Comparison of ENCODE assay signal across 9 mouse cellular contexts in the genomic region with DNA sequence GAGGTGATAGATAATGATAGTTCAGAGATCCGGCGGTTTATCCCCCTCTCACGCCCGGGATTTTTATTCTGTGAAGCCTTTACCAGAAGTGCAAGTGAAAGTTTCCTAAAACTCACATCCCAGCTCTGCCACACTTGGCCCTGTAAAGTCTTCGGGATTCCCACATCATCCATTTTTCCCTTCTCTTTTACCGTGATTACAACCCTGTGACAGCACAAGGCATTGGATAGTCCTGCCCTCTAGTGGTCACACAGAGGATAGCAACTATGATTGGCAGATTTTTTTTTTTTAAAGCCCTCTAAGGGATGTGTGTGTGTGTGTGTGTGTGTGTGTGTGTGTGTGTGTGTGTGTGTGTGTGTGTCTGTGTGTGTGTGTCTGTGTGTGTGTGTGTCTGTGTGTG. TPM values are rescaled to one million over a fixed set of nuclear protein-coding genes. Genes with fewer than 3 reads are reported as not detected.
DNase-seq lines count a peak whose midpoint lies in the region; ATAC-seq and TF ChIP-seq lines count a peak whose summit lies in the region.
"Had no signal": no experiment of that assay in that cellular context is flagged by ENCODE, and none has a peak within 500 bp of the region (broad histone marks: within the 10 kb centered on the region; RNA-seq: fewer than 3 reads in every experiment).

No protein-coding gene starts in this region.

- 54% methylated on average over 6 of the region's 6 CpGs for WGBS in thymus, adult 2 months
- 48% methylated on average over 6 of the region's 6 CpGs for WGBS in limb, embryonic 11.5 days

- ATAC-seq in frontal cortex, adult (ENCODE audit: low TSS enrichment), result no peak
- no peak for ATAC-seq in limb, embryonic 11.5 days (ENCODE audit: insufficient number of reproducible peaks, low FRiP score, low TSS enrichment, low read depth)

- no peak for TF ChIP-seq POLR2A in thymus, adult 2 months (IDR thresholded peaks at IDR 0.05; ENCODE audit: control insufficient read depth, extremely low read depth, insufficient read depth, low read length, poor library complexity)

- no peaks in the 10 kb centered on the region for H3K27me3 ChIP-seq in thymus, adult 2 months (ENCODE audit: control insufficient read depth, insufficient read depth, low read length)
- H3K27me3 ChIP-seq in limb, embryonic 11.5 days (ENCODE audit: control insufficient read depth, insufficient read depth, low read length), result no peaks in the 10 kb centered on the region

- no peak overlapping the region for H3K4me2 ChIP-seq in limb, embryonic 11.5 days (ENCODE audit: low read depth, severe bottlenecking)

- H3K27ac ChIP-seq in thymus, adult 2 months (ENCODE audit: control insufficient read depth, insufficient read depth, low read length), result no peak overlapping the region
- no peak overlapping the region for H3K27ac ChIP-seq in limb, embryonic 11.5 days (replicated peaks; ENCODE audit: low read depth, low read length)

- H3K36me3 ChIP-seq in thymus, adult 2 months (ENCODE audit: control insufficient read depth, insufficient read depth, low read length), result no peaks in the 10 kb centered on the region
- no peaks in the 10 kb centered on the region for H3K36me3 ChIP-seq in limb, embryonic 11.5 days (ENCODE audit: control insufficient read depth, insufficient read depth, low read length)

- no peak for TF ChIP-seq CTCF in thymus, adult 2 months (IDR thresholded peaks at IDR 0.05; ENCODE audit: borderline replicate concordance, control insufficient read depth, extremely low read depth, insufficient read depth, low read length, poor library complexity)

- H3K4me3 ChIP-seq in thymus, adult 2 months (ENCODE audit: control insufficient read depth, insufficient read depth, low read length), result no peak overlapping the region
- no peak overlapping the region for H3K4me3 ChIP-seq in limb, embryonic 11.5 days (ENCODE audit: low read depth, low read length)

- no peaks in the 10 kb centered on the region for H3K9me3 ChIP-seq in limb, embryonic 11.5 days (ENCODE audit: control insufficient read depth, low read length)

- no peak overlapping the region for H3K9ac ChIP-seq in limb, embryonic 11.5 days (ENCODE audit: low read length)

- peaks cover 10% of the 10 kb centered on the region for H3K4me1 ChIP-seq in thymus, adult 2 months (replicated peaks; ENCODE audit: control insufficient read depth, insufficient read depth, low read length)
- H3K4me1 ChIP-seq in limb, embryonic 11.5 days (ENCODE audit: control insufficient read depth, insufficient read depth, low read length), result no peaks in the 10 kb centered on the region

- DNase-seq in frontal cortex, postnatal 36 days (ENCODE audit: low spot score in 2 of 2), result peak; percentile 15 to 60
- DNase-seq in thymus, adult 2 months, result peak; percentile 42
- DNase-seq in thymus, postnatal 36 days, result no peak
- DNase-seq in cerebellum, postnatal 14 days, result peak; percentile 68 to 73
- peak; percentile 64 for DNase-seq in heart, postnatal 4 days
- DNase-seq in limb, embryonic 11.5 days (ENCODE audit: low spot score), result peak; percentile 54
- peak; percentile 79 for DNase-seq in retina, postnatal 1 day

RNA-seq across cellular contexts. Expression of gene A430078G23Rik, which starts 22.6 kb away (rescaled TPM):
- polyA plus RNA-seq in thymus, adult 2 months (2012; rRNA removed), result 30.2 and 30.7 TPM in 2 replicates
- total RNA-seq in heart, postnatal 4 days (2021), result under 1 TPM; 0.12 to 0.25 TPM
- polyA plus RNA-seq in limb, embryonic 11.5 days (2014; fragmentation: Nextera tagmentation; extraction: Ambion mirVana), result not detected in 2 replicates
- total RNA-seq: layer of hippocampus, adult 8-10 months had no signal

RNA-seq across cellular contexts. Expression of gene Insr, which starts 51.2 kb away (rescaled TPM):
- 22.0 and 26.3 TPM in 2 replicates for polyA plus RNA-seq in thymus, adult 2 months (2012; rRNA removed)
- 100 to 1,000 TPM; 118 to 122 TPM for total RNA-seq in heart, postnatal 4 days (2021)
- 34.9 and 37.9 TPM in 2 replicates for polyA plus RNA-seq in limb, embryonic 11.5 days (2014; fragmentation: Nextera tagmentation; extraction: Ambion mirVana)

Comparison
In these comparisons a context has a peak if more than half of its experiments do, and no peak if none do; other contexts are left out.
1. DNase-seq: peak in frontal cortex, postnatal 36 days (2 of 2), thymus, adult 2 months (single experiment), cerebellum, postnatal 14 days (2 of 2), heart, postnatal 4 days (single experiment), limb, embryonic 11.5 days (single experiment) and retina, postnatal 1 day (single experiment); none in thymus, postnatal 36 days (0 of 2).
2. RNA of gene A430078G23Rik, which starts 22.6 kb away (polyA plus RNA-seq): 30.2 to 30.7 TPM in thymus, adult 2 months; not detected in limb, embryonic 11.5 days; every median in the first group is over 10 times any median in the second.